Mouse (Mus musculus) liver, postnatal 0 days (tissue): ENCODE results near the gene Cbx7.

Experiments
- CTCF ChIP-seq: sonication (generic); IDR thresholded peaks from 2 replicates; pipeline ENCODE4 v1.5.1; 2016; ENCODE audit warnings: antibody characterized with exemption, low read depth
- EP300 ChIP-seq: IDR thresholded peaks from 2 replicates; pipeline ENCODE4 v1.6.1; 2016; ENCODE audit warnings: antibody characterized with exemption, low read depth, mild to moderate bottlenecking

DNA sequence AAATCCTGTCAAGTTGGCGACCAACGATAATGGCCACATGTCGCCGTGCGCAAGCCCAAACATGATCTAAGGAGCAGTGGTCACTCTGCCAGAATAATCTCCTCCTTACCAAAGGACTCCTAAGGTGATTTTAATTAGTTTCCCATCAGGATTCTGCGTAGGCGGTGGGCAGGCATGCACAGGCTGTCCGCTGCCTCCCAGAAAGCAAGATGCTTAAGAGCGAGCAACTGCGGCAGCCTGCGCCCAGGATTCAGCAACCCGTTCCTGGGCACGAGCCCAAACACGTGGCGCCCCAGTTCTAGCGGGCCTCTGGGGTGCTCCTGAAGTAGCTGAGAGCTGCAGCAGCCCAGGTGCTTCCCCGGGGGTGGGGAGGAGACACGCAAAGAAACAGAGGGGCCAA, 8.3 kb downstream of the Cbx7 start:
- no peak for TF ChIP-seq CTCF
- TF ChIP-seq EP300 = no peak
